Comparison of ENCODE assay signal across 9 mouse cellular contexts in the genomic region with DNA sequence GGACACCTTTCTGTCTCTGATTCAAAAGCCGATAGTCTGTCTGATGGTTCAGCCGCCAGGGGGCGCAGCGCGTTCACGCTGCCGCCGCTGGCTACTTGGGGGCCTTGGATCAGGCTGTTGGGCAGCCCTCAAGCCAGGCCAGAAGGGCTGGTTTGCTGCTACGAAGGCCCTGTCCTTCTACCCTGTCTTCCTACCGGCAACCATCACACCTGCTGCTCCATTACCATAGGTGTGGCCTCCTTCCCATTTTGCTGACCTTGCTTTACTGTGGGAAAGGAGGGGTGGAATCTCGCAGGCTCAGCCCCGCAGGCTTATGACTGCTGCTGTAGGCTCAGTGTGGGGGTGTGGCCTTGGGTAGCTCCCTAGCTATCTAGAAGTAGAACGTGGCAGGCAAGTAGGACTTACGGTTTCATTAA. TPM values are rescaled to one million over a fixed set of nuclear protein-coding genes. Genes with fewer than 3 reads are reported as not detected.
DNase-seq lines count a peak whose midpoint lies in the region; ATAC-seq and TF ChIP-seq lines count a peak whose summit lies in the region.
"Had no signal": no experiment of that assay in that cellular context is flagged by ENCODE, and none has a peak within 500 bp of the region (broad histone marks: within the 10 kb centered on the region; RNA-seq: fewer than 3 reads in every experiment).

No protein-coding gene starts in this region.

- no peaks in the 10 kb centered on the region for H3K36me3 ChIP-seq in G1E (replicated peaks)
- H3K36me3 ChIP-seq in embryonic facial prominence, embryonic 13.5 days: peaks cover 39% of the 10 kb centered on the region
- H3K36me3 ChIP-seq in heart, embryonic 11.5 days (ENCODE audit: control insufficient read depth, insufficient read depth, low read length): no peaks in the 10 kb centered on the region
- peaks cover 32% of the 10 kb centered on the region for H3K36me3 ChIP-seq in kidney, embryonic 15.5 days
- H3K36me3 ChIP-seq in lung, embryonic 14.5 days (ENCODE audit: insufficient read depth): peaks cover 21% of the 10 kb centered on the region; the same call in 1 of the 2 replicates

- H3K4me1 ChIP-seq in G1E (ENCODE audit: insufficient read depth, low read depth, low read length): peaks cover 19% of the 10 kb centered on the region
- no peaks in the 10 kb centered on the region; the same call in 1 of the 2 replicates for H3K4me1 ChIP-seq in bone marrow, adult 2 months (ENCODE audit: control insufficient read depth, insufficient read depth, low read length)
- H3K4me1 ChIP-seq in embryonic facial prominence, embryonic 13.5 days: peaks cover 40% of the 10 kb centered on the region
- H3K4me1 ChIP-seq in heart, embryonic 11.5 days (ENCODE audit: control insufficient read depth, insufficient read depth, low read length): peaks cover 13% of the 10 kb centered on the region
- H3K4me1 ChIP-seq in kidney, embryonic 15.5 days: peaks cover 40% of the 10 kb centered on the region
- H3K4me1 ChIP-seq in lung, embryonic 14.5 days (ENCODE audit: insufficient read depth): 0 out of 2 replicates have a peak, but pooled peaks cover 3% of the 10 kb centered on the region

- WGBS in bone marrow, adult 2 months: 8% methylated on average over 14 of the region's 14 CpGs
- WGBS in embryonic facial prominence, embryonic 13.5 days: 11% methylated on average over 14 of the region's 14 CpGs
- 8% methylated on average over 14 of the region's 14 CpGs for whole genome bisulfite sequencing in heart, embryonic 11.5 days (ENCODE audit: insufficient replicate concordance)
- 8% methylated on average over 14 of the region's 14 CpGs for WGBS in kidney, embryonic 15.5 days
- WGBS in lung, embryonic 14.5 days: 12% methylated on average over 14 of the region's 14 CpGs

- peaks cover 61% of the 10 kb centered on the region for H3K27me3 ChIP-seq in G1E (ENCODE audit: insufficient read depth, low read length)
- H3K27me3 ChIP-seq in embryonic facial prominence, embryonic 13.5 days: peaks cover 32% of the 10 kb centered on the region
- peaks cover 43% of the 10 kb centered on the region for H3K27me3 ChIP-seq in heart, embryonic 11.5 days (ENCODE audit: control insufficient read depth, insufficient read depth, low read length)
- H3K27me3 ChIP-seq in kidney, embryonic 15.5 days: peaks cover 34% of the 10 kb centered on the region
- peaks cover 26% of the 10 kb centered on the region for H3K27me3 ChIP-seq in lung, embryonic 14.5 days (ENCODE audit: insufficient read depth, low read length)

- peak overlapping the region; percentile 30; the same call in 1 of the 2 replicates for H3K4me2 ChIP-seq in embryonic facial prominence, embryonic 13.5 days
- peak overlapping the region; percentile 49 for H3K4me2 ChIP-seq in heart, embryonic 11.5 days
- H3K4me2 ChIP-seq in kidney, embryonic 15.5 days: peak overlapping the region; percentile 17; the same call in 1 of the 2 replicates
- H3K4me2 ChIP-seq in lung, embryonic 14.5 days: 0 out of 2 replicates have a peak overlapping the region, but pooled peaks have one; percentile 15

- H3K27ac ChIP-seq in bone marrow, adult 2 months (ENCODE audit: control insufficient read depth, insufficient read depth, low read depth, low read length, poor library complexity): no peak overlapping the region
- H3K27ac ChIP-seq in embryonic facial prominence, embryonic 13.5 days: no peak overlapping the region
- no peak overlapping the region for H3K27ac ChIP-seq in heart, embryonic 11.5 days (ENCODE audit: low read depth, low read length)
- H3K27ac ChIP-seq in kidney, embryonic 15.5 days: peak overlapping the region; percentile 61; the same call in 1 of the 2 replicates
- no peak overlapping the region for H3K27ac ChIP-seq in lung, embryonic 14.5 days (ENCODE audit: low read depth)
- H3K27ac ChIP-seq: macrophage had no signal

- no peak for ATAC-seq in G1E (ENCODE audit: extremely low read depth, insufficient number of reproducible peaks, low FRiP score, poor library complexity, severe bottlenecking)
- ATAC-seq in embryonic facial prominence, embryonic 13.5 days (ENCODE audit: insufficient number of reproducible peaks, insufficient read depth, low FRiP score, low TSS enrichment, low read depth): no peak
- no peak for ATAC-seq in heart, embryonic 11.5 days (replicated peaks; ENCODE audit: insufficient number of reproducible peaks, low FRiP score, low TSS enrichment)
- no peak for ATAC-seq in kidney, embryonic 15.5 days (replicated peaks; ENCODE audit: low FRiP score)
- no peak for ATAC-seq in lung, embryonic 14.5 days (ENCODE audit: insufficient read depth)

- peak; percentile 73 for DNase-seq in G1E (ENCODE audit: low spot score)
- peak; percentile 87 for DNase-seq in lung, embryonic 14.5 days
- DNase-seq in retina, postnatal 1 day: peak; percentile 79
- peak; percentile 79 for DNase-seq in urinary bladder, postnatal 14 days (ENCODE audit: low spot score)

- peaks cover 4% of the 10 kb centered on the region for H3K9me3 ChIP-seq in G1E (replicated peaks)
- no peaks in the 10 kb centered on the region for H3K9me3 ChIP-seq in embryonic facial prominence, embryonic 13.5 days
- no peaks in the 10 kb centered on the region for H3K9me3 ChIP-seq in heart, embryonic 11.5 days (replicated peaks; ENCODE audit: control insufficient read depth, low read length)
- no peaks in the 10 kb centered on the region for H3K9me3 ChIP-seq in kidney, embryonic 15.5 days (replicated peaks)
- H3K9me3 ChIP-seq in lung, embryonic 14.5 days (ENCODE audit: low read depth, low read length): no peaks in the 10 kb centered on the region

- TF ChIP-seq CTCF in G1E (IDR thresholded peaks at IDR 0.05; ENCODE audit: low read depth, low read length): peak; percentile 77
- TF ChIP-seq CTCF in bone marrow, adult 2 months (IDR thresholded peaks at IDR 0.05; ENCODE audit: control insufficient read depth, insufficient read depth, low read length): peak; percentile 83
- TF ChIP-seq CTCF in lung, embryonic 14.5 days (IDR thresholded peaks at IDR 0.05; ENCODE audit: low read depth): peak; percentile 93

- 0 out of 2 replicates have a peak overlapping the region, but pooled peaks have one; percentile 37 for H3K9ac ChIP-seq in embryonic facial prominence, embryonic 13.5 days
- no peak overlapping the region for H3K9ac ChIP-seq in heart, embryonic 11.5 days (ENCODE audit: low read depth, low read length)
- no peak overlapping the region for H3K9ac ChIP-seq in kidney, embryonic 15.5 days
- no peak overlapping the region for H3K9ac ChIP-seq in lung, embryonic 14.5 days

- H3K4me3 ChIP-seq in G1E (ENCODE audit: low read depth, low read length): peak overlapping the region; percentile 44; the same call in 1 of the 2 replicates
- no peak overlapping the region for H3K4me3 ChIP-seq in bone marrow, adult 2 months (replicated peaks; ENCODE audit: control insufficient read depth, low read depth, low read length)
- H3K4me3 ChIP-seq in embryonic facial prominence, embryonic 13.5 days: no peak overlapping the region
- H3K4me3 ChIP-seq in heart, embryonic 11.5 days (ENCODE audit: low read depth, low read length): no peak overlapping the region
- no peak overlapping the region for H3K4me3 ChIP-seq in kidney, embryonic 15.5 days (replicated peaks)
- no peak overlapping the region for H3K4me3 ChIP-seq in lung, embryonic 14.5 days (ENCODE audit: low read depth, low read length)

- no peak for TF ChIP-seq POLR2A in bone marrow, adult 2 months (IDR thresholded peaks at IDR 0.05; ENCODE audit: borderline replicate concordance, control insufficient read depth, low read depth, low read length)

RNA-seq across cellular contexts. Expression of gene Galr3, which starts 3.8 kb away (rescaled TPM):
- total RNA-seq in G1E (2014; fragmentation: Nextera tagmentation) (not detected in 2 replicates), G1E (2017) (not detected in 2 replicates)
- not detected in 2 replicates for polyA plus RNA-seq in G1E (2012)
- not detected in 2 replicates for polyA plus RNA-seq in bone marrow, adult 2 months (2011; ENCODE audit: insufficient read depth, insufficient read length, low replicate concordance, missing spikeins)
- not detected in 2 replicates for polyA plus RNA-seq in embryonic facial prominence, embryonic 13.5 days (2015; fragmentation: Nextera tagmentation; extraction: Ambion mirVana)
- polyA plus RNA-seq in heart, embryonic 11.5 days (2014; fragmentation: Nextera tagmentation; extraction: Ambion mirVana): not detected in 2 replicates
- polyA plus RNA-seq in kidney, embryonic 15.5 days (2015; fragmentation: Nextera tagmentation; extraction: Ambion mirVana): 0.12 and 0.30 TPM in 2 replicates
- not detected in 2 replicates for polyA plus RNA-seq in lung, embryonic 14.5 days (2014; fragmentation: Nextera tagmentation; extraction: Ambion mirVana)
- polyA plus RNA-seq: macrophage had no signal

RNA-seq across cellular contexts. Expression of gene H1f0, which starts 9.7 kb away (rescaled TPM):
- total RNA-seq in G1E (2014; fragmentation: Nextera tagmentation) (not detected in 2 replicates), G1E (2017) (0.16 TPM in 1 of 2 replicates, not detected in the other)
- polyA plus RNA-seq in G1E (2012): 0.03 and 0.05 TPM in 2 replicates
- polyA plus RNA-seq in bone marrow, adult 2 months (2011; ENCODE audit: insufficient read depth, insufficient read length, low replicate concordance, missing spikeins): 30.4 and 32.4 TPM in 2 replicates
- 533 and 546 TPM in 2 replicates for polyA plus RNA-seq in embryonic facial prominence, embryonic 13.5 days (2015; fragmentation: Nextera tagmentation; extraction: Ambion mirVana)
- 74.6 and 178 TPM in 2 replicates for polyA plus RNA-seq in heart, embryonic 11.5 days (2014; fragmentation: Nextera tagmentation; extraction: Ambion mirVana)
- polyA plus RNA-seq in kidney, embryonic 15.5 days (2015; fragmentation: Nextera tagmentation; extraction: Ambion mirVana): 513 and 545 TPM in 2 replicates
- 201 and 209 TPM in 2 replicates for polyA plus RNA-seq in lung, embryonic 14.5 days (2014; fragmentation: Nextera tagmentation; extraction: Ambion mirVana)

RNA-seq across cellular contexts. Expression of gene Ankrd54, which starts 24.8 kb away (rescaled TPM):
- total RNA-seq in G1E (2014; fragmentation: Nextera tagmentation) (15.7 and 23.7 TPM in 2 replicates), G1E (2017) (15.8 and 19.0 TPM in 2 replicates)
- polyA plus RNA-seq in G1E (2012): 37.8 and 51.9 TPM in 2 replicates
- polyA plus RNA-seq in bone marrow, adult 2 months (2011; ENCODE audit: insufficient read depth, insufficient read length, low replicate concordance, missing spikeins): 27.1 and 43.4 TPM in 2 replicates
- 54.1 and 57.7 TPM in 2 replicates for polyA plus RNA-seq in embryonic facial prominence, embryonic 13.5 days (2015; fragmentation: Nextera tagmentation; extraction: Ambion mirVana)
- 28.2 and 28.7 TPM in 2 replicates for polyA plus RNA-seq in heart, embryonic 11.5 days (2014; fragmentation: Nextera tagmentation; extraction: Ambion mirVana)
- 47.7 and 56.3 TPM in 2 replicates for polyA plus RNA-seq in kidney, embryonic 15.5 days (2015; fragmentation: Nextera tagmentation; extraction: Ambion mirVana)
- polyA plus RNA-seq in lung, embryonic 14.5 days (2014; fragmentation: Nextera tagmentation; extraction: Ambion mirVana): 54.4 and 55.4 TPM in 2 replicates

RNA-seq across cellular contexts. Expression of gene Eif3l, which starts 37.1 kb away (rescaled TPM):
- total RNA-seq in G1E (2014; fragmentation: Nextera tagmentation) (134 and 145 TPM in 2 replicates), G1E (2017) (261 and 285 TPM in 2 replicates)
- polyA plus RNA-seq in G1E (2012): 20.8 and 30.9 TPM in 2 replicates
- polyA plus RNA-seq in bone marrow, adult 2 months (2011; ENCODE audit: insufficient read depth, insufficient read length, low replicate concordance, missing spikeins): 60.7 and 112 TPM in 2 replicates
- 232 and 244 TPM in 2 replicates for polyA plus RNA-seq in embryonic facial prominence, embryonic 13.5 days (2015; fragmentation: Nextera tagmentation; extraction: Ambion mirVana)
- polyA plus RNA-seq in heart, embryonic 11.5 days (2014; fragmentation: Nextera tagmentation; extraction: Ambion mirVana): 166 and 189 TPM in 2 replicates
- 243 and 247 TPM in 2 replicates for polyA plus RNA-seq in kidney, embryonic 15.5 days (2015; fragmentation: Nextera tagmentation; extraction: Ambion mirVana)
- 243 and 249 TPM in 2 replicates for polyA plus RNA-seq in lung, embryonic 14.5 days (2014; fragmentation: Nextera tagmentation; extraction: Ambion mirVana)

Comparison
In these comparisons a context has a peak if more than half of its experiments do, and no peak if none do; other contexts are left out.
1. RNA of gene H1f0, which starts 9.7 kb away (polyA plus RNA-seq): 533 to 546 TPM in embryonic facial prominence, embryonic 13.5 days, 513 to 545 TPM in kidney, embryonic 15.5 days, 201 to 209 TPM in lung, embryonic 14.5 days, 74.6 to 178 TPM in heart, embryonic 11.5 days and 30.4 to 32.4 TPM in bone marrow, adult 2 months; 0.03 to 0.05 TPM in G1E; every median in the first group is over 10 times any median in the second.
2. Peak in every context shown above with its lines, with median percentiles within 50 percentile points of each other: DNase-seq, CTCF ChIP-seq and H3K4me2 ChIP-seq.